Mouse (Mus musculus) mesoderm, embryonic 11.5 days (tissue): ENCODE measurements at regions not wholly inside any gene's neighbourhood (a gene's known extent, or its start where the extent isn't known, plus 50 kb on each side); places are given as distances from the start of the nearest gene placed in this dataset.

Source experiments
- DNase-seq: peaks from one replicate; pipeline ENCODE4 v3.0.0-alpha.2; 2012; ENCODE audit warnings: low read depth, low spot score

DNA sequence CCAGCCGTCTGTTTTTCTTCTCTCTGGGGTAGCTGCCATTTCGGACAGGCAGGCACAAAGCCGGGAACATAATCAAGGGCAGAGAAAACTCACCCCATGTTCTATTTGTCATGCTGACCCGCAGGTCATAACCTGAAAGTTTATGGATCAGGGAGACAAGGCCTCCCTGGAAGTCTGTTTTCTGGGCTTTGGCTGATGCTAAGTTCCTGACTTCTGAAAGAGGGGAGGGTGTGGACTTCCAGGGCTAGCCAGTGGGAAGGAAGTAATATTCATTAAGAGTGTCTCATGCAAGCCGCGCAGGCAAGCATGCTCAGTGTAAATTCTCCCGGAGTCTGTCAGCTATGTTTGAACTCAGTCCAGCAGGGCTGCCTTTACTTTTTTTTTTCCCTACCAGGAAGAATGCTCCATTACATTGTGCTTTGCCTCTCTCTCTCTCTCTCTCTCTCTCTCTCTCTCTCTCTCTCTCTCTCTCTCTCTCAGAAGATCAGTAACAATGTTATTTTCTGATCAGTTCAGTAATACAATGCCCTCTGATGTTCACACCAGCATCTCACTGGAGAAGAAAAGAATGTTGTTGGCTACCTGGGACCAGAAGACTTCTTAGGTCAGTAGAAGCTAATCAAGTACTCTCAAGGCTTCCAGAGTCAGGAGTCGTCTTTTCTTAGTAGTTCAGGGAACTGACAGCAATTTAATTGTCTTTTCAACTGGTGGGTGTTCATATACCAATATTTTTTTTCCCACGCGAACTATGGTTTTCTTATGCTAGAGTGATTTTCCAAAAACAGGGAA lies 165.5 kb upstream of the Ubash3b start:
- DNase-seq, result peak; percentile 81

DNA sequence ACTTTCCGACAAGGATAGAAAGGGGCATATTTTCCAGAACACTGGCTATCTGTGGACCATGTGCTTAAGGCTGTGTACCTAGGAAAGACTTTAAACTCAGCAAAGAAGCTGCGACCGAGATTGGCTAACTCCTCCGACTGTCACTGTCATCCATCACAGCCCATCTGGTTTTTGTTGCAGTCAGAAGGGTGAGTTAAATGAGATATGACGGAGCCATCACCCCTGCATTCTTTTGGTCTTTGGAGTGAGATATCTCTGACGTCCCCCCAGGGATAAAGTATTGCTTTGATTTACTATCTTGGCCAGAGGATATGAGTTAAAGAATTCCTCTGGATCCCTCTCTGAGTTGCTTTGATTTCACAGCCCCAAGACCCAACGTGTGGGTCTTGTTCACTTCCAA lies 160.0 kb upstream of the Ubash3b start:
- no peak for DNase-seq

DNA sequence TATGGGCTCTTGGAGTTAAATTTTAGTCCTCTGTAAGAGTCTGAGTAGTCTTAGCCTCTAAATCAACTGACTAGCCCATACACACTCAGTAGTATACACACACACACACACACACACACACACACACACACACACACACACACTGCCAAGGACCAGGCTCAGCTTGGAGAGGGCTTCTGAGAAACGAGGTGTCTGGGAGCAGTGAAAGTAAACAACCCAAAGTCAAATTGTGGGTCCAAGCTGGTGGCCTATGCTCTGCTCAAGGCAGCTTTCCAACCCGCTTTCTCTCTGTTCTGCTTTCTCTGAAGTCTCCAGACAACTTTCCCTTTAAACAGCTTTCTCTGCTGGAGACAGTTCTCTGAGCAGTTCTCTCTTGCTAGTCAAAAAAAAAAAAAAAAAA lies 157.6 kb upstream of the Ubash3b start:
- DNase-seq, result no peak

DNA sequence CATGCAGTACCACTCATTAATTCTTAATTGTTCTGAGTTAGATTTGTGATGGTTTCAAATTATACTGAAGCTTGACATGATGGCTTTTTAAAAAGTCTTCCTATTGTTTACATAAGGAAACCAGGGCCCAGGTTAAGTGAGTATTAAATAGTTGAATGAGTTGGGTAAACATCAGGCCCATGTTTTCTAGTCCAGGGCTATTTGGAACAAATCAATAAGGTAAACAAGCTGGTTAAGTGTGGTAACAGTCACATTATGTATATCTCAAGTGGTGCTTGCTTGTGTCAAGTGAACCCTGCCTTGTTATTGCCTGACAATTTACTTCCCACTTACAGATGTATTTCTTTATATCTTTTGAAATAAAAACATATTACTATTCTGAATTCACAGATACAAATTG lies 144.7 kb upstream of the Ubash3b start:
- DNase-seq, result no peak

DNA sequence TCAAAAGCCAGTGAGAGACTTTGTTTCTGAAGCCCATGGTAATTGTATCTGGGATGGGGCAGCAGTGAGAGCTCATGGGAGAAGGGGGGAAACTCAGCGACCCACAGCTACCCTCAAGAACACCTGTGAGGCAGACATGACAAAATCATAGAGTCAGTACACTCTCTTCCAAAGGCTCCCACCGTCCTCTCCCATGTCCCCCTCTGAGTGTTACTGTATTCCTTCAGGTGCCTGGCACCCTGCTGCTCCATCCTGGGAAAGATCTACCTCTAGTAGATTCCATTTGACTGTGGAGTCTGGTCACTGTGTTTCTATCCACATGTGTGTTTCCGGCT lies 142.0 kb upstream of the Ubash3b start:
- DNase-seq, result no peak

DNA sequence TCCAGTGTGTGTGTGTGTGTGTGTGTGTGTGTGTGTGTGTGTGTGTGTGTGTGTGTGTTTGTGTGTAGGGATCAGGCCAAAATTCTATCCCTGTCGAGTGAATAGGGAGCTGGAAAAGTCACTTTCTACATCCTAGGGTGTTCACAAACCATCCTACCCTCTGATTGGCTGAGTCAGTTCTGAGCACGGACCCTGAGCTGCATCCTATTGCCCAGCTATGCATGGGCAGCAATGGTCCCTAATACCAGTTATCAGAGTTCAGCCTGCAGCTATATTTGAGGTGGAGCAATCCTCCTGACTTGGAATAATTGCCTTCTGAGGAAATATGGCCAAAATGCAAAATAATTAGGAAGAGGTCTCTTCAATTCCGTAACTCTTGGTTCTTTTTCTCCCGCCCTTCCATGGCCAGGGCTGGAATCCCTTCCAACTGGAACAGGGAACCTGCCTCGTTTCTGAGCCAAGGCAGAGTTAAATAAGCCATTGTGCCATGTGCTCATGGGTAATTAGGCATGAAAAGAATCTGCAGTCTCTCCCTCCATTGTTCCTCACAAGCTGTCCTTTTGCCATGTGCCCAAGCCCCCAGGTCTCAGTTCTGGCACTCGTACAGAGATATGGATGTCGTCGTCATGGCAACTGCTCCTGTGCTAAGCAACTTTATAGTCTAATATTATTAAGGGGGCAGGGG lies 141.5 kb upstream of the Ubash3b start:
- DNase-seq, result peak; percentile 72

DNA sequence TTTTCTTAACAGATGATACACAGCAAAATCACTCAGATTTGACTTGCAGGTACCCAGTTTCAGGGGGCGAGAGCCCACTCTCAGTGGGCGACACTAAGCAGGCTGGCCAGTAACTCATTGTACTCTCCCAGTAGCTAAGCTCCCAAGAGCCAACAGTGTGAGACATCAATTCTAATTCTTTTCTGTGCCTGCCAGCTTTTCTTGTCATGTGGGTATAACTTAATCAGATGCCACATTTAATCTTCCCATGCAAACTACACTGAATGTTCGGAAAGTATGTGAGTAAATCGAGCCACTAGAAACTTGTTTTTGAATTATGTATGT lies 124.6 kb upstream of the Ubash3b start:
- DNase-seq, result no peak

DNA sequence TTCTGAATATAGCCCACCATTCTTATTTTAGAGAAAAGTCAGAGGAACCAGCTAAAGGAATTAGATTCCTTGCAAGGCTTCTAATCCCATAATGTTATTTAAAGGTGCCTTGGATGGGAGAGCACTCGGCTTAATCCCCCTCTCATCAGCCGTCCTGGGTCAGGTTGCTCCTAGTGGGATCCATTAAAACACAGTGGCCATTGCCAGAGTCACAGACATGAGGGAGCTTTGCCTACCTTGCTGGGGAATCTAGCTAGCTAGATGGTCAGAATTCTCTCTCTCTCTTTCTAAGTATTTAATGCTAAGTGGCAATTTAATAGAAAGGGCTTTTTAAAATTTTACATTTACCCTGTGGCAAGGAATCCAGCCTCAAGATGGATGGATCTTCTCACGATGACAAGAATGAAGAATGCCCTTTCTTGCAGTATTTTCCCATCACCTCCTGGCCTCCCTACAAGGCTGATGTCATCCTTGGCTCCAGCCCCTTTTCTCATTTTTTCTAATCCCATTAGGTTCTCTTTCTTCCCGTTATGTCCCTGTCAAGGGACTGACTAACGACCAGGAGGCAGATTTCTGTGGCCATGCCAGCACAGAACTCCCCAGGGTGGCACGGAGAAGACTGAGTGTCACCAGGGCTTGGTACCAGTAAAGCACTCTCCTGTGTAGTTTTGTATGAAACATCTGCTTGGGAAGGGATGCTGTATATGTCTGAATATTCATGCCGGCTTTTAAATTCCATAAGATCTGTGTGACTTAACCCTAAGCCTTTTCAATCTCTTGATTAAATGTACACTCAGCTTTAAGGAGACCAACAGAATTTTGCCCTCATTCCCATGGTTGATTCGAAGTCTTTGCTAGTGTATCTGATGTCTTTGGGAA lies 124.0 kb upstream of the Ubash3b start:
- DNase-seq, result peak; percentile 42

DNA sequence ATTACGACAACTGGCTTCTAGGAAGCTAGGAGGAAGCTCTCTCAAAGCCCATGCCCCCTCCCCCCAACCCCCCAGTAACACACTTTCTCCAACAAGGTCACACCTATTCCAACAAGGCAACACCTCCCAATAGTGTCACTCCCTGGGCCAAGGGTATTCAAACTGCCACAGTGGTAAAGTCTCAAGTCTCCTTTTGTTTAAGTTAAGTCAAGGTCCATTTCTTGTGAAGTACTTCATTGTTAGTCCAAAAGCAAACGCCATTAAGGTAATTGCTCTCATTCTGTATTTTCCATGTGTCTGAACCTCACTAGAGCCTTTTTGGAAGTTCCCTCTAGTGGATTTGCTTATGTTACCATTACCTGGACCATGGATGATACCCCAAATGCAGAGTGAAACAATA lies 116.2 kb upstream of the Ubash3b start:
- no peak for DNase-seq

DNA sequence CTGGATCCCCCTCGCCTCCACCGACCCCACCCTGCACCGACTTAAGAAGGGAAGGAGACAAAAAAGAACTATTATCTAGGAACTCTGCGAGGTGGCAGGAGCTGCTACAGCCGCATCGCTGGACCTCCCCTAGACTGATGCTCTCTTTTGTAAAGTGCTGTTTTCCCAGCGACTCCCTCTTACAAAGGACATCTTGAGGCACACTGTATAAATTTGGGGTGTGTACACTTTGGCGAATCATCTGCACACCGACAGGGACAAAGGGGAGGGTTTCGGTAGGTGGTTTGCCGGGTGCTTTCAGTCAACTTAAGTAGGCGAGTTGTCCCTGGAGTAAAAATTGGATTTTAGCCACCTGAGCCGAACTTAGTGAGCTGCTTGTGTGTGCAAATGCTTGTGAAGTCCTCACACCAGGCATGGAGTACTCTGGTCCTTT lies 112.4 kb upstream of the Ubash3b start:
- peak; percentile 35 for DNase-seq

DNA sequence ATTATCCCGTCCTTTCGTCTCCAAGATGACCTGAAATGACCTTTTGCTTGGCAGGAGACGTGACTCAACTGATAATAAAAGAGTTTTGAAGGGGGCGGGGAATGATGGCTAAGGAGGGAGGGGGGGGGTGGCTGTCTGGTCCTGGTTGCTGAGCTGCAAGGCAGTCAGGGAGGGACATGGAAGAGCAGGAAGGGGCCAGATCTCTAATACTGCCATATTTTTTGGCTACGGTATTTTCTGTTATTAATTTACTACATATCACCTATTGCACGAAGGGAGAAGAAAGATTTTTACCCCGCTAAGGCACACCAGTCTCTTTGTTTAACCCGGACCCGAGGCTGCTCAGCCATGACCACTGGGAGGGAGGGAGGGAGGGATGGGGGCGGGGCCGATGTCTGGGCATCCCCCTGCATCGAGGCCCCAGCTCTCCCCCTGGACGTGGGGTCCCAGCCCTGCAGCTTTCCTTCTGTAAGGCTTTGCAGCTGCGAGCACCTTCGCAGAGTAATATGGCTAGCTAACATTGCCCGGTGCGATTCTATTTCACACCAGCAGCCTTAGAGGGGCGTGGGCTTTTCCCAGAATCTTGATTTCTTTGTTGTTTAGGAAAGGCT lies 111.8 kb upstream of the Ubash3b start:
- peak; percentile 89 for DNase-seq

DNA sequence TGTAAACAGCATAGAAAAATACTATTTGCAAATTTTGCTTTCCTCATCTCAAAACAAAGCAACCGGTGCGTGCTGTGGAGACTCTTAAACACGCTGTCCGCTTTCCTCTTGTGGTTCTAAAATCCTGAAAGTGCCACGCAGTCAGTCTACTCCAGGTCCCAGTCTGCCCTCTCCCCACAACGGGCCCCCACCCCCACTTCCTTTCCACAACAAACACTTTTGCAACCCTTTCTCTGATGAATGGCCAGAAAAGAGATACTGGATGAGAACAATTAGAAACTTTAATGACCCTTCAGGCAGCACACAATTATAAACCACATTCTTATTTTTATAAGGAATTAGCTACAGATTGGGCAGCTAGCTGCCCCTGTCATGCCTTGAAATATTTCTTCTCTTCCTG lies 111.1 kb upstream of the Ubash3b start:
- no peak for DNase-seq

DNA sequence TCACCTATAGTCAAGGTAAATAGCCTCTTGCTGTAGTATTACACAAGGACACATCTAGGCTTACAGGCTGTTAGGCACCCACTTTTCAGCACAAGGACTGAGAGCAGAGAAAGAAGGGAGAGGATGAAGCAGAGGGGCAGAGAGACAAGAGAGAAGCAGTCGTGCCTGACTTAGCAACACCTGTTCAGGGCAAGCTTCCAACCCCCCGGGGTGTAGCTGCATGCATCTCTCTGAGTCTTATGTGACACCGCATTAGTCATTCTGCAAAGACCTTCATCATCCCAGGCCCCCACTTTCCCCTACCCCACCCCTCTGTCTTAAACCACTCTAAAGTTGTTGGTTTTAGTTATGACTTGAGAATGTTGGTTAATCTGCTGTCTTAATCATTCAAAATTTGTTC lies 106.6 kb upstream of the Ubash3b start:
- no peak for DNase-seq

DNA sequence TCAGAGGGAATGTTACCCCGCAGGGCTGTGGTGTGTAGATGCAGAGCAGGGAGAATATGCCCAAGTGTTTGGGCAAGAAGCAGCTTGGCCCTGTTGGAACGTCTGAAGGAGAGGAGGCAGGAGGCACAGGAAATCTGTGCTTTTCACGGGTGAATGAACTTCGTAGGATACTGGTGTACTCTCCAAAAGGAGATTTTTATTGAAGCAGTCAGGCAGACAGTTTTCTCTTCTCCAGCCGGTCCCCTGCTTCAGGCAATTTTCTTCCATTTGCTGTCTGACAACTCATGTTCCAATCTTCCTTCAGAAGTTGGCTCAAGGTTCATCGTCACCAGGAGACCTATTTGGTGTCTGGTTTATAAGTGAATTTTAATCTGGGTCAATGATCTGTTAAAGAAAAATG lies 103.0 kb upstream of the Ubash3b start:
- DNase-seq, result no peak

DNA sequence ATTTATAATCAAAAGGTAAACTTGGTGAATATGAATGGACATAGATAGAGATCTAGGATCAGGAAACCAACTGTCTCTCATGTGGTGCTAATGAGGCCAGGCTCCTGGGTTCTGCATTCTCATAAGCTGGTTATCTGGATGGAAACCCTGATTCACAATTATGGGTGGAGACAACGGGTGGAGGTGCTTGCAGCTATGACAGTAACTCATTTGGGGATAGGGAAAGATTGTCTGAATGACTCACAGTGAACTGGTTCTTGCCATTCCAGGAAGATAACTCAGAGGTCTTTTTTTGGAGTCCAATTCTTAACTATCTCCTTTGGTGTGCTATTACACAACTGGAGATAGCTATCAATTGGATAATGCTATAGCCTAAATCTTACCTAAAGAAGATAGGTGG lies 95.7 kb upstream of the Ubash3b start:
- no peak for DNase-seq

DNA sequence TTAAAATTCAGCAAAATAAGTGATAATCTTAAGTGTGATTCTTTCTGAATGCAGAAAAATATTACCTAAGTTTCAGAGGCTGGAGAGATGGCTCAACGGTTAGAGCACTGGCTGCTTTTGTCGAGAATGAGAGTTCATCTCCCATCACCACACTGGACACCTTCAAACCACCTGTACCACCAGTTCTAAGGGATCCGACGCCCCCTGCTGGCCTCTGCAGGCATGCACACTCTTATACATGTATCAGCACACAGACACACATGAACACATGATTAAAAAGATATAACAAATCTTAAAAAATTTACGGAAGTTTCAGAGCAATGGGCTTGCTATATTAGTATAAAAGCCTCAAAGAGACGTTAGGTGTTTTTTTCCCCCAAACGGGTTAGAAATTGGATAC lies 80.9 kb upstream of the Ubash3b start:
- DNase-seq, result no peak

DNA sequence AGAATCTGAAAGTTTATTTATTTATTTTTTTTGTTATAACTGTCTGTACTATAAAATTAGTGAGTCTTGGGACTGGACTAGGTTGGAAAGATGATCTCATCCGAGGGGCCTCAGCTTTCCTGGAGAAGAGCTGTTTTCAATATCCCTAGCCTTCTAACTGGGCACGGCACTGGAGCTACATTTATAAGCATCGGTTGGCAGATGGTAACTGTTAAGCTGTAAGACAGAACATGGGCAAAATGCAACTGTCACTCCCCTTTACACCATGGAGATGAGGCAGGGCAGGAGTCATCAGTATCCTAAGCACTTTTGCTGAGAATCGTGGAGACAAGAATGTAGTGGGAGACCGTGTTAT lies 77.6 kb upstream of the Ubash3b start:
- no peak for DNase-seq

DNA sequence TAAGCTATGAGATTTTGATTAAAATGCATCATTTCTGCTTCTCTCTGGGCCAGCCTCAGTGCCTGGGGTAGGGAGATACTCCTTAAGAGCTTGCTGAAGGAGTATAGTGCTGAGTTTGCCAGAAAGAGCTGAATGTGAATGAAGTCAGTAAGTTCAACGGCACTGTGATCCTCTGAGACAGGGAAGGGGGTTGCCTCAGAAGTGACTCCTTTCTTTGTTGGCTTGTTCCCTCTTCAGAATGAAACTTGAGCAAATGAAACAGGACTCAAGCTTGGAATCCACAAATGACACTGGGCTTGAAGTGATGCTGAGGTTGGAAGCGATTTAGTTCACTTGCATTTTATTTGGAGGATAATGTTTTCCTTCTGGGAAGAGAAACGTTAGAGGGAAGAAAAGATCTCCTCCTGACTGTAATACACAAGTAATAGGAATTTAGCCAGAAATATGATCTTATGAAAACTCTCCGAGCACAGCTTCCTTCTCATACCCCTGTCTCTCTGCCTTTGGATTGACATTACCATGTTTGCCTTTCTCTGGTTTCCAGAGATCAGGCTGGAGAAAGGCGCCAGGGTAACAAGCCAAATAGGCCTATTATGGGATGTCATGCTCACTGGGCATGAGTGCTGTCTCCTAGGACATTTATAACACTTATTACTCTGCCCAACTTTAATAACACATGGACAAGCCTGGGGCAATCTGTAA lies 77.0 kb upstream of the Ubash3b start:
- DNase-seq, result no peak

DNA sequence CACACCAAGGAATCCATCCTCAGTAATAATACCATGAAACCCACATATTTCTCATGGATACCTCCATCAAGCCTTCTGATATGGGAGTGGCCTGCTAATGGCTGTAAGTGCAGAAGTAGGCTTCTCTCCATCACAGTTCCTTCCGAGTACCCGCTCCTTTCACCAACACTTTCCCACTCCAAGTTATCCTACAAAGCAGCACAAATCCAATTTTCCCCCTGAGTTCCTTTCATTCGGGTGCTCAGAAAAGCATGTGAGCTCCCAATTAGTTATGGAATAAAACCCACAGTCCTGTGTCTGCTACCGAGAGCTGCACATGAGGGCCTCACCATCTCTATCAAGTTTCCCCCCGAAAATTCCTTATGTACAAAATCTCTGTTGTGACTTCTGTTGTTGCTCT lies 75.8 kb upstream of the Ubash3b start:
- DNase-seq, result no peak

DNA sequence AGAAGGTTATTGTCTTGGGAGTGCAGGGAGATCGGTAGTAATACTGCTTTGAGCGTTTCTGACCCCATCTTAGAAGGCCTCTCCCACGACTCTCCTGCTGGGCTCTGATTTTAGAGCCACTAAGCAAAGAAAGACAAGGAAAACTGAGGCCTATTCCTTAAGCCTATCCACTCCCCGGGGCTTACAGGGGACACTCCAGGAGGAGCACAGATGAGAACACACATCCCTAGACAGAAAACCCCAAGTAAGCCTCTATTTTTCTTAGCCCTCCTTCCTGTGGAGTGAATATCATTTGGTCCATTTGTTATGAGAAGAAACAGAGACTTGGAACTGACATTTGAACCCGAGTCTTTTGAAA lies 67.7 kb upstream of the Ubash3b start:
- DNase-seq, result no peak

DNA sequence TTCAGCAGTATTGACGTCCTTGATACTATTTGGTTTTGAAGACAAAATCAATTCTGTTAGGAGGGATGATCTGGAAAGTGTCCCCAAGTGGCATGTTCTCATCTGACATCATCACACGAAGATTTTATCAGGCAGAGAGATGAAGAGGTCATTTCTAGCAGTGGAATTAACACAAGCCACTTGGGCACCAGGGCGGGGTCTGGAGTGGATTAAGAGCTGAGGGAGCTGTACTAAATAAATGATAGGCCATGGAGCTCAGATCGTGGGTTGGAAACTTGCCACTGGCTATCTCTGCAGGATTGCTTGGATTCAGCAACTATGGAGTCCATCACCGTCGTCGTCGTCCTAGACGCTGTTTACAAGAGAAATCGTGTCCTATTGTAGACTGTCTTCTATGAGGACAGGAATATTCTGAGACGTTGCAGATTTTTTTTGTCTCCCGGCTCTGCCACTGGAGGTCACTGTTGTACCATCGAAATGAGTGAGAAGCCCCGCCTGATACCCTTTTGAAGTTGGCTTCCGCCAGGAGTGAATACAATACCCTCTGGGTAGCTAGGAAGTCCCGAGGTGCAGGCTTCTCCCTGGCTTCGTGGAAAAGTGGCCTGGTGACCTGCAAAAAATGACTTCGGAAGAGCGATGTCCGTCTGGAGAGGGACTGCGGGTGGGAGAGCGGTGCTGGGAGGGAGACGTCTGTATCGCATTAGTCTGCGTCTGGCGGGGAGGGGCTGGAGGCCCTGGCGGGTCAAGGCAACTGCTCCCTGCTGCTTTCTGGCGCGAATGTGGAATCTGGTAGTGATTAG lies 67.1 kb upstream of the Ubash3b start:
- peak; percentile 95 for DNase-seq
